Mouse (Mus musculus) layer of hippocampus, adult 2 months (tissue): ENCODE results near the gene Mus81. TPM values are rescaled to one million over a fixed set of nuclear protein-coding genes. Genes with fewer than 3 reads are reported as not detected.

Source experiments
- DNase-seq, 2 experiments: peaks; one replicate each; pipeline ENCODE4 v3.0.0; 2022; ENCODE audit warnings: low spot score in 2 of 2
- H3K27ac ChIP-seq: fragments of 200-600 bp; 2 replicates; pipeline ENCODE4 v1.8.1; 2022
- H3K4me3 ChIP-seq: fragments of 200-600 bp; 2 replicates; pipeline ENCODE4 v1.8.1; 2022; ENCODE audit warnings: mild to moderate bottlenecking
- CTCF ChIP-seq: fragments of 200-600 bp; conservative IDR thresholded peaks from 2 replicates; pipeline ENCODE4 v1.8.1; 2022; ENCODE audit warnings: antibody characterized with exemption, mild to moderate bottlenecking, moderate library complexity
- total RNA-seq, 2 experiments: library from RNA; stranded (reverse); gene quantifications; 2 replicates each; pipeline ENCODE4 v1.2.3; 2021

Gene Mus81
- total RNA-seq, 2 experiments from 2014 or later = 40.9 to 42.9 TPM

- no peak overlapping the region for H3K4me3 ChIP-seq
- no peak overlapping the region for H3K27ac ChIP-seq
- TF ChIP-seq CTCF = no peak
- DNase-seq = no peak
Observed at GRCm38 (mm10) chr19:5444371-5444908, 43.8 kb downstream of the Mus81 start.

- DNase-seq = no peak
- TF ChIP-seq CTCF = no peak
- H3K4me3 ChIP-seq = no peak overlapping the region
- peak overlapping the region; percentile 54; the same call in 1 of the 2 replicates for H3K27ac ChIP-seq
Observed at GRCm38 (mm10) chr19:5433951-5434350, 54.3 kb downstream of the Mus81 start.

DNA sequence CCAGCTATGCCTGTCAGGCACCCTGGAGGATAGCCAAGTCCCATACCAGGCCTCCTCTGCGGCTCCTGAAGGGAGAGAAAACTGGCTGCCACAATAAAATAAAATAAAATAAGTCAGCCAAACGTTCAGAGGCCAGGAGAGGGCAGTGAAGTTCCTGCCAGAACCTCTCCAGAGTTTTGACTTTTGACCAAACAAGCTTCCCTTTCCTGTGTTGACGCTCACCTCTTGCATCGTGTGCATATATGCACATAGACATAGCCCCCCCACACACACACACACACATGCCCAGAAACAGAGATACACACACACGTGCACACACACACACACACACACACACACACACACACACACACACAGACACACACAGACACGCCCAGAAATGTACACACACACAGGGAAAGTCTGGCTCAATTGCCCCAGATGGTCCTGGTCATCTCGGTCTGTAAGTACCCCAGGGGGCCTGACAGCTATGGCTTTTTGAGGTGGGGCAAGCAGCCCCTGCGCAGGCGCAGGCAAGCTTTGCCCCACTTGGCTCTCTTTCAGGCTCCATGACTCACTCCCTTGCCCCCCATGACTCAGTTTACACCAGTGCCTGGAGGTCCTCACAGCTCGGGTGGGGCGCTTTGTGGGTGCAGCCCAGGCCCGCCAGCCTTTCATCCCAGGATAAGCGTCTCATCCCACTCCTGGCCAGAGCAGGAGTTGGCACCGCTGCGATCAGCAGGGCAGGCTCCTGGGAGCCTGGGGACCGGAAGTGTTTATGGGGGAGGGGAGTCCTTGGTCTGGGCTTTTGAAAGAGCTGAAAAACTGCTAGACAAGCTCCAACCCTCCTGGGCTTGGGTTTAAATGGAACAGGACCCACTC lies 55.0 kb downstream of the Mus81 start:
- H3K4me3 ChIP-seq = peak overlapping the region; percentile 26; the same call in 1 of the 2 replicates
- TF ChIP-seq CTCF = peak; percentile 66
- peak overlapping the region; percentile 54; the same call in 1 of the 2 replicates for H3K27ac ChIP-seq
- no peak for DNase-seq

Other genes starting within 250 kb of the Mus81 start
- gene Pacs1, start 215.3 kb downstream of the Mus81 start, total RNA-seq = 10 to 100 TPM; 56.4 to 57.4 TPM
- gene Sf3b2, start 192.9 kb downstream of the Mus81 start, total RNA-seq = 100 to 1,000 TPM; 214 to 219 TPM
- 100 to 1,000 TPM; 106 to 109 TPM for gene Gal3st3, start 190.1 kb downstream of the Mus81 start, total RNA-seq
- not detected for gene Catsper1, start 152.7 kb downstream of the Mus81 start, total RNA-seq
- gene Cst6, start 138.8 kb downstream of the Mus81 start, total RNA-seq = 1 to 10 TPM; 4.6 to 5.9 TPM
- gene Eif1ad, start 121.7 kb downstream of the Mus81 start, total RNA-seq = 10 to 100 TPM; 21.4 to 22.5 TPM
- gene Banf1, start 121.2 kb downstream of the Mus81 start, total RNA-seq = 10 to 100 TPM; 81.0 to 86.2 TPM
- gene Sart1, start 99.7 kb downstream of the Mus81 start, total RNA-seq = 100 to 1,000 TPM; 113 to 125 TPM
- gene Tsga10ip, start 85.9 kb downstream of the Mus81 start, total RNA-seq = under 1 TPM; 0.20 to 0.37 TPM
- gene Drap1, start 63.4 kb downstream of the Mus81 start, total RNA-seq = 100 to 1,000 TPM; 316 to 335 TPM
- gene AI837181, start 63.3 kb downstream of the Mus81 start, total RNA-seq = 10 to 100 TPM; 61.9 to 70.7 TPM
- not detected for gene Fosl1, start 40.9 kb downstream of the Mus81 start, total RNA-seq
- gene Ccdc85b, start 30.5 kb downstream of the Mus81 start, total RNA-seq = 10 to 100 TPM; 31.5 to 33.9 TPM
- gene Fibp, start 27.8 kb downstream of the Mus81 start, total RNA-seq = 10 to 100 TPM; 87.2 to 89.6 TPM
- under 1 TPM in 1 of 2 experiments, not detected in 1; 0.31 TPM for gene Ctsw, start 19.9 kb downstream of the Mus81 start, total RNA-seq
- gene Efemp2, start 14.4 kb downstream of the Mus81 start, total RNA-seq = 10 to 100 TPM; 13.2 to 14.1 TPM
- 1,000 to 10,000 TPM; 1,280 to 1,287 TPM for gene Cfl1, start 2.1 kb upstream of the Mus81 start, total RNA-seq
- gene 1700020D05Rik, start 15.4 kb upstream of the Mus81 start, total RNA-seq = 1 to 10 TPM; 6.2 to 9.1 TPM
- 10 to 100 TPM; 85.9 to 86.6 TPM for gene Snx32, start 22.1 kb upstream of the Mus81 start, total RNA-seq
- not detected for gene Ovol1, start 72.2 kb upstream of the Mus81 start, total RNA-seq
- 1 to 10 TPM; 6.8 to 7.4 TPM for gene Ap5b1, start 79.6 kb upstream of the Mus81 start, total RNA-seq
- gene Rnaseh2c, start 113.5 kb upstream of the Mus81 start, total RNA-seq = 10 to 100 TPM; 80.0 to 88.2 TPM
- gene Kat5, start 121.8 kb upstream of the Mus81 start, total RNA-seq = 10 to 100 TPM; 82.8 to 93.0 TPM
- gene Rela, start 149.1 kb upstream of the Mus81 start, total RNA-seq = 10 to 100 TPM; 20.6 to 21.0 TPM
- gene Sipa1, start 175.3 kb upstream of the Mus81 start, total RNA-seq = 10 to 100 TPM; 16.5 to 17.5 TPM
- 10 to 100 TPM; 20.2 to 20.4 TPM for gene Map3k11, start 200.3 kb upstream of the Mus81 start, total RNA-seq
- gene Pcnx3, start 200.5 kb upstream of the Mus81 start, total RNA-seq = 10 to 100 TPM; 69.1 to 78.8 TPM
- under 1 TPM in 1 of 2 experiments, not detected in 1; 0.36 TPM for gene Kcnk7, start 216.0 kb upstream of the Mus81 start, total RNA-seq
- 10 to 100 TPM; 11.8 to 17.7 TPM for gene Ehbp1l1, start 237.9 kb upstream of the Mus81 start, total RNA-seq
- gene Fam89b, start 241.3 kb upstream of the Mus81 start, total RNA-seq = 10 to 100 TPM; 26.5 to 29.4 TPM